Mouse (Mus musculus) frontal cortex, adult 2 months (tissue): ENCODE data around the gene Tcf7. TPM values are rescaled to one million over a fixed set of nuclear protein-coding genes. Genes with fewer than 3 reads are reported as not detected.

Experiments used
- DNase-seq, 2 experiments: peaks; one replicate each; pipeline ENCODE4 v3.0.0; 2022; ENCODE audit warnings: low spot score in 1 of 2; ENCODE audit errors: extremely low spot score in 1 of 2
- polyA plus RNA-seq: library from polyadenylated mRNA; depleted of rRNA; stranded (reverse); fragments of >200 nt; gene quantifications from 2 replicates; pipeline ENCODE4 v1.2.3, GENCODE M21; 2012

The Tcf7 gene
- polyA plus RNA-seq, 1 experiment, result 9.1 TPM

- DNase-seq, result no peak
Measured at GRCm38 (mm10) chr11:52283596-52284571, 1.1 kb upstream of the Tcf7 start.

- no peak for DNase-seq
Measured at GRCm38 (mm10) chr11:52282420-52282773, 417 bp downstream of the Tcf7 start.

GRCm38 (mm10) chr11:52281568-52282328, 1.1 kb downstream of the Tcf7 start:
- no peak for DNase-seq

GRCm38 (mm10) chr11:52280566-52281455, 2.0 kb downstream of the Tcf7 start:
- no peak for DNase-seq

GRCm38 (mm10) chr11:52279611-52280145, 3.1 kb downstream of the Tcf7 start:
- DNase-seq, result no peak

- DNase-seq, result no peak
Measured at GRCm38 (mm10) chr11:52278991-52279390, 3.8 kb downstream of the Tcf7 start.

GRCm38 (mm10) chr11:52278164-52278563, 4.7 kb downstream of the Tcf7 start:
- DNase-seq, result no peak

GRCm38 (mm10) chr11:52277433-52278150, 5.2 kb downstream of the Tcf7 start:
- DNase-seq, result no peak

- DNase-seq, result no peak
Measured at GRCm38 (mm10) chr11:52276961-52277391, 5.8 kb downstream of the Tcf7 start.

GRCm38 (mm10) chr11:52275774-52276555, 6.8 kb downstream of the Tcf7 start:
- peak in 1 of 2 experiments; percentile 46 for DNase-seq

- DNase-seq, result no peak
Measured at GRCm38 (mm10) chr11:52275366-52275765, 7.4 kb downstream of the Tcf7 start.

GRCm38 (mm10) chr11:52274456-52275112, 8.2 kb downstream of the Tcf7 start:
- peak in 1 of 2 experiments; percentile 28 for DNase-seq

GRCm38 (mm10) chr11:52273942-52274330, 8.9 kb downstream of the Tcf7 start:
- no peak for DNase-seq

GRCm38 (mm10) chr11:52273183-52273941, 9.5 kb downstream of the Tcf7 start:
- no peak for DNase-seq

- no peak for DNase-seq
Measured at GRCm38 (mm10) chr11:52272619-52273018, 10.2 kb downstream of the Tcf7 start.

GRCm38 (mm10) chr11:52271765-52272495, 10.9 kb downstream of the Tcf7 start:
- no peak for DNase-seq

GRCm38 (mm10) chr11:52269841-52270240, 13.0 kb downstream of the Tcf7 start:
- DNase-seq, result no peak
